Mouse (Mus musculus): Measurements from ENCODE around the gene Celsr3. TPM values are rescaled to one million over a fixed set of nuclear protein-coding genes. Genes with fewer than 3 reads are reported as not detected.

Gene Celsr3
- total RNA-seq (2021), result under 1 TPM in 1 of 2 experiments, not detected in 1; 0.14 TPM

- DNase-seq, result no peak
- intact Hi-C loops (cut with DNase I), result no loop called here
Measured at GRCm38 (mm10) chr9:108825820-108826699, at the start of gene Celsr3. TSS of gene Celsr3 (plus strand) at chr9:108826320.

DNA sequence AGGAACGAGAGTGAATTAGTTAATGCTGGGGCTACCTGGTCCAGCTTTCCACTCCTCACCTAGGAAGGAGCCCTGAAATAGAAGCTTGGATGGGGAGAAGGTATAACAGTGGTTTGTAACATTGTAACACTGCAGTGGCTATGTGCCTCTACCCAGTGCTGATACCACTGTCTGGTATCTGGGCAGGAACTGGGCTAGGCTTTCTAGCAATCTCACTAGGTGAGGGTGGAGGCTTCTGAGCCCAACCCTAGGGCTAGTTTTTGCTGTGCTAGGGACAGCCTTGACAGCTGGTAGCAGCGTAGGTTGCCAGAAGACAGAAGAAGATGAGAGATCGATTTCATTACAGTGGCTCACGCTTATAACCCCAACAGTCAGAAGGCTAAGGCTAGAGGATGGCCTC is 49.5 kb upstream of the Celsr3 start:
- intact Hi-C loops (cut with DNase I), result no loop called here

DNA sequence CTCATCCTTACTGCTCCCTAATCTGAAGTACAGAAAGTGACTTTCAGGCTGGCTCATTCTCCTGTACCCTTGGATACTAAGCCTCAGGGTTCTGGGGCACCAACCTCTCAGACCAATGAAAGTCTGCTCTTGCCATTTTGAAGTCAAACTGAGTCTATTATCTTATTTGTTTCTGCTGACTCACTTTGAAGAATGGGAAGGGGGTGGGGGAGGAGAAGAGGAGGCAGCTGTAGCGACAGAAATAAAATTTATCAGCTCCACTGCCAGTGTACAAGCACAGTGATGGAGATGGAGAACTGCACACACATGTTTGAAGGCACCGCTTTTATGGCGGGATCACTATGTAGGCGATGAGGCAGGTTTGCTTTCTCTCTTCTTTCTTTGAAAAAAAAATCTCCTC is 48.8 kb upstream of the Celsr3 start:
- intact Hi-C loops (cut with DNase I), result no loop called here
- no peak for DNase-seq

More for the DNA sequence above, 49.5 kb upstream of the Celsr3 start:
- no peak for DNase-seq

- intact Hi-C loops (cut with DNase I), result no loop called here
- DNase-seq, result no peak
Measured at GRCm38 (mm10) chr9:108780959-108781358, 45.2 kb upstream of the Celsr3 start.

- intact Hi-C loops (cut with DNase I), result no loop called here
Measured at GRCm38 (mm10) chr9:108781891-108782290, 44.2 kb upstream of the Celsr3 start.

DNA sequence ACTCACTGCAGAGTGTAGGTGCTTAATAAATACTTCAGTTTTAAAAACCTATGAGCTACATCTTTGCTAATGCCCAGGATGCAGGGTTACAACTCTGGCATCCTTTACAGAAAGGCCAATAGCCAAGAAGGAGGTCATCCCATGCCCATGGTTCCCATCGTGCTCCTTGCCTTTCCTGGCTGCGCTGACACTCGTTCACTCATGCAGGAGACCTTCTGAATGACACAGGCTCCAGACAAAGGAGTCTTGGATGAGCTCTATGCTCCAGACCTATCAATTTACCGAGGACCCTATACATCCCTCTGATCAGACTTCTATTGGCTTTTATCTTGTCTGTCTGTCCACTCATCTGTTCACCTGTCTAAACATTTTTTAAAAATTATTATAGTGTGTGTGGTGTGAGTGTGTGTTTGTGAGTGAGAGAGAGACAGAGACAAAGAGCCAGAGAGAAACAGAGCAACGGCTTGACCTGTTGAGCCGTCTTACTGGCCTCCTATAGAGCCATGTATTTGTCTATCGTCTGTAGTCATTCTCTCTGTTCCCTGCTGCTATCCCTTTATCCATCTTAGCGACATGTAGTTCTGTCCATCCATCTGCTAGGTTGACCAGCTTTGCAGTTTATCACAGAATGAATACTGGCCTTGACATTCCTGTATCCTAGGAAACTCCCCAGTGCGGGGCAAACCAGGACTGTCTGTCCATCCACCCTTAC is 43.1 kb upstream of the Celsr3 start:
- no peak for DNase-seq
- intact Hi-C loops (cut with DNase I), result no loop called here

More at GRCm38 (mm10) chr9:108781891-108782290, 44.2 kb upstream of the Celsr3 start:
- DNase-seq, result no peak

DNA sequence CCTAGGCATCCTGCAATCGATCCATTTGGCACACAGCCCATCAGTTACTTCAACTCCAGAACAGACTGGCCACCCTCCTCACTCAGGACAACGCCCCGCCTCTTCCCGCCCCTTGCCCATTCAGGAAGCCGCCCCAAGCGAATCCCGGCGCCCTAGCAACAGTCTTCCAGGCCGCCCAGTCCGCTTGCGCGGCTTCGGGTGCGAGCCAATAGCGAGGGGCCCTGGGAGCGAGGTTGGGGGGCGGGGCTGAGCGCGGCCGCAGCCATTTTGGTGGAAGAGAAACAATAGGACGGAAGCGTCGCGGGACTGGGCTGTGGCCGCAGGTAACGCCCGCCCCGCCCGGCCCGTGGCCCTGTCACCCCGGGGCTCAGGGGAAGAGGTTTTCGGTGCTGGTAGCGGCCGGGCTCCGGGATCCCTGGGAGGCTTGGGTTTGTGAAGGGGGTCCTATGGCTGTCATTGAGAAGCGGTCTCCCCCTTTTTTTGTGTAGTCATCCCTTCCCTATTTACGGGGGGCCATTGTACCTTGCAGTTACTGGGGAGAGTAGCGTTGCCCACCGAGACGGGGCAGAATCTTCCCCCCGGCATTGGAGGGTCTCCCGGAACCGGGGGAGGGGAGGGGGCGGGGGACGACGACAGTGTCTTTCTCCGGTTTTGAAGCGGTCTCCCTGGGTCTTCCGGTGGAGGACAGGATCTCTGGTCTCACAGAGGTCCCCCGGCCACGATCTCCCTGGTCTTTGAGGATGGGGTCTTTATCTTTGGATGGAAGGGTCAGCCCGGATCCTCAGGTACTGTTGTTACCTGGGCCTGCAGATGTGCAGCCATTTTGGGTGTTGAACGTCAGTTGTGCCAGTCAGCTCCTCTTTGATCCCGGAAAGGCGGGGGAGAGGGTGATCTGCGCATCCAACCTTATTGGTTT is 42.3 kb upstream of the Celsr3 start, which contains the start of gene Ip6k2:
TSS of gene Ip6k2 (plus strand) at position 249 of the 916 bp plus-strand sequence.
- intact Hi-C loops (cut with DNase I), result loop anchor here (1.0 kb wide), 1 partner anchor 23 kb away; no protein-coding TSS in a partner anchor
- peak; percentile 93 for DNase-seq

GRCm38 (mm10) chr9:108785416-108785815 is 40.7 kb upstream of the Celsr3 start:
- intact Hi-C loops (cut with DNase I), result no loop called here
- DNase-seq, result no peak

DNA sequence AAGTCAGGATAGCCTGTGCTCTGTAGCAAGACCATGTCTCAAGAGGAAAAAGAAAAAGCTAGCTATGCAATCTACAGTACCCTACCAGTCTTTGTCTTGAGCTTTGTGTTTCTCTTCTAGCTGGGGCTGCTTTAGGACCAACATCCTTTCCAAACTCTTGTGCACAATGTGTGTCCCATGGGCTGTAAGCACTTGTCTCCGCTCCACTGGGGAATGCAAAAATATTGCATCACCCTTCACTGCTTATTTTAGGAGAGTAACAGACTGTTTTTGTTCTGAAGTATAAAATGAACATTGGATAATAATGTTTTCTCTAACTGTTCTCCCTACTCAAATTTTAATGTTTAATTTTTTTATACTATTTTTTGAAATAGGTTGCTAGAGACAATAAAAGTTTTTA is 39.6 kb upstream of the Celsr3 start:
- intact Hi-C loops (cut with DNase I), result no loop called here
- no peak for DNase-seq

- DNase-seq, result no peak
- intact Hi-C loops (cut with DNase I), result no loop called here
Measured at GRCm38 (mm10) chr9:108787080-108787479, 39.0 kb upstream of the Celsr3 start.

- intact Hi-C loops (cut with DNase I), result no loop called here
Measured at GRCm38 (mm10) chr9:108788713-108789112, 37.4 kb upstream of the Celsr3 start.

DNA sequence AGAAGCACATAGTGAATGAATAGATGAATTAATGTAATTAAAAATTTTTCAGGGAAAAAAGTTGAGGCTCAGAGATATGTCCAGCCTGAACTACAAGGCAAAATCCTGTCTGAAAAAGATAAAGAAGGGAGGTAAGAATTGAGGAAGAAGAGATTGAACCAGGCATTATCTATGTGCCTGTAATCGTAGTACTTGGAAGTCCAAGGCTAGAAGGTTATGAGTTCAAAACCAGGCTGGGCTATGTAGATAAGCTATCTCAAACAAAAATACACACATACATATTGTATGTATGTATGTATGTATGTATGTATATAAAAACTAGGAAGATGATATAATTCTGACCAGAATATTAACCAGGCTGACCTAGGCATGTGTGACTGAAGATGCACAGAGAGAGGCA is 33.8 kb upstream of the Celsr3 start:
- intact Hi-C loops (cut with DNase I), result no loop called here
- no peak for DNase-seq

More at GRCm38 (mm10) chr9:108788713-108789112, 37.4 kb upstream of the Celsr3 start:
- no peak for DNase-seq

GRCm38 (mm10) chr9:108792730-108793129 is 33.4 kb upstream of the Celsr3 start:
- intact Hi-C loops (cut with DNase I), result no loop called here

DNA sequence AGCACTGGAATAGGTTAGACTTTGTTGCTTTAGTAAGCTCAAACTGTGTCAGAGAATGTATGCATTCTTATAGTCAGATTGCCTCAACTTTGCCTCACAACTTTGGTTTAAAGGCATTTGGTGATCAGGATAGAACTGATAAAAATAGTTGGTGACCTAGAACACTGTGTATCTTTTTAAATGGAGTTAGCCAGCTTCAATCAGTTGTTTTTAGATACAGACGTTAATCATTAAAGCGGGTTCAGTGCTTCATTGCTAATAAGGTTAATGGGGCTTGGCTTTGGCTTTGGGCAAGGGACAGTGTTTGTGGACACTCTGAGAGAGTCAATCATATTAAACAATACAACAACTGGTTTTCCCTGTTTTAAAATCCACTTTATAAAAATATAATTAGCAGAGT is 30.8 kb upstream of the Celsr3 start:
- DNase-seq, result no peak
- intact Hi-C loops (cut with DNase I), result no loop called here

More at GRCm38 (mm10) chr9:108792730-108793129, 33.4 kb upstream of the Celsr3 start:
- DNase-seq, result no peak

GRCm38 (mm10) chr9:108795762-108796161 is 30.4 kb upstream of the Celsr3 start:
- intact Hi-C loops (cut with DNase I), result no loop called here
- DNase-seq, result peak; percentile 42 to 54

- intact Hi-C loops (cut with DNase I), result no loop called here
- no peak for DNase-seq
Measured at GRCm38 (mm10) chr9:108796351-108796981, 29.7 kb upstream of the Celsr3 start.

GRCm38 (mm10) chr9:108797477-108797876 is 28.6 kb upstream of the Celsr3 start:
- DNase-seq, result no peak
- intact Hi-C loops (cut with DNase I), result no loop called here

- intact Hi-C loops (cut with DNase I), result no loop called here
- DNase-seq, result no peak
Measured at GRCm38 (mm10) chr9:108798508-108799075, 27.5 kb upstream of the Celsr3 start.

DNA sequence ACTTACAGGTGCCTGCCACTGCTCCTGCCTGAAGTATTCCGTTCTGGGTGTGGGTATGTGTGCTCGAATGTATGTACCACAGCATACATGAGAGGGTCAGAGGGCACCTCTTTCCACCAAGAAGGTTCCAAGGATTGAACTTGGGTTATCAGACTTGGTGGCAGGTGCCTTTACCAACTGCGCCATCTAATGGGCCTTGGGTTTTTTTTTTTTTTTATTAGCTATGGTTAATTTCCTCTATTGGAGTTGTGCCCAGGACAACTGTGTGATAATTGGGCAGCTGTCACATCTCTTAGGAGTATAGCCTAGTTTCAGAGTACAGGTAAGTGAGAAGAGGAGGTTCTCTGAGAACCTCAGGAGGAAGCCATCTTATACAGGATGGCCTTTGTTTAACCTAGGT is 26.6 kb upstream of the Celsr3 start:
- intact Hi-C loops (cut with DNase I), result no loop called here
- DNase-seq, result no peak
